Mouse (Mus musculus): ENCODE measurements at regions not wholly inside any gene's neighbourhood (a gene's known extent, or its start where the extent isn't known, plus 50 kb on each side); places are given as distances from the start of the nearest gene placed in this dataset.

DNA sequence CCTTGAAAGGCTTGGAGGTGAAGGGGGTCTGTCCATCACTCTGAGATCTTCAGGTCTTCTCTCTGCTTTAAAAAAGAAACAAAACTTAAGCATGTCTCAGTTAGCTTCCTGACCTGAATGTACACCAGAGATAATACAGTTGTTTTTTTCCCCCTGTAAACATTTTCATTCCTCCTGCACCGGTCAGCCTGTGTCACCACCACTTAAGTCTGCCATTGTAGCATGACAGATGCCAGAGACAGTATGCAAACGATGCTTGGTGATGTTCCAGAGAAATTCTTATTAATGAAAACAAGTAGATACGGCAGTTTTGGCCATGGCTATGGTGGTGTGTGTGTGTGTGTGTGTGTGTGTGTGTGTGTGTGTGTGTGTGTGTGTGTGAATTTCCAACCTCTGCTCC, 144.8 kb upstream of the Mphosph6 start:
- no peak overlapping the region for H3K4me2 ChIP-seq (ENCODE audit: low read depth)
- TF ChIP-seq POLR2AphosphoS2 (IDR thresholded peaks at IDR 0.05; ENCODE audit: insufficient read length, low read depth) = no peak
- no peak for TF ChIP-seq E2F4 (IDR thresholded peaks at IDR 0.05; ENCODE audit: insufficient read depth)
- TF ChIP-seq MYOD1 (IDR thresholded peaks at IDR 0.05; ENCODE audit: control insufficient read depth in 1 of 3, insufficient read length in 2 of 3, low read depth in 2 of 3) = no peak
- TF ChIP-seq POLR2A (IDR thresholded peaks at IDR 0.05; ENCODE audit: insufficient read length, low read depth) = no peak
- no peak for TF ChIP-seq CEBPB (IDR thresholded peaks at IDR 0.05; ENCODE audit: insufficient read depth, poor library complexity, severe bottlenecking)
- no peak for TF ChIP-seq MAX (IDR thresholded peaks at IDR 0.05; ENCODE audit: low read depth)
- H3K4me3 ChIP-seq = no peak overlapping the region
- H3K79me2 ChIP-seq (ENCODE audit: control insufficient read depth, insufficient read depth) = no peaks in the 10 kb centered on the region
- H3ac ChIP-seq (ENCODE audit: control insufficient read depth, insufficient read length) = no peak overlapping the region
- H3K36me3 ChIP-seq (ENCODE audit: control insufficient read depth, insufficient read depth) = no peaks in the 10 kb centered on the region
- no peaks in the 10 kb centered on the region for H3K27me3 ChIP-seq (ENCODE audit: control insufficient read depth, insufficient read depth, insufficient read length)

DNA sequence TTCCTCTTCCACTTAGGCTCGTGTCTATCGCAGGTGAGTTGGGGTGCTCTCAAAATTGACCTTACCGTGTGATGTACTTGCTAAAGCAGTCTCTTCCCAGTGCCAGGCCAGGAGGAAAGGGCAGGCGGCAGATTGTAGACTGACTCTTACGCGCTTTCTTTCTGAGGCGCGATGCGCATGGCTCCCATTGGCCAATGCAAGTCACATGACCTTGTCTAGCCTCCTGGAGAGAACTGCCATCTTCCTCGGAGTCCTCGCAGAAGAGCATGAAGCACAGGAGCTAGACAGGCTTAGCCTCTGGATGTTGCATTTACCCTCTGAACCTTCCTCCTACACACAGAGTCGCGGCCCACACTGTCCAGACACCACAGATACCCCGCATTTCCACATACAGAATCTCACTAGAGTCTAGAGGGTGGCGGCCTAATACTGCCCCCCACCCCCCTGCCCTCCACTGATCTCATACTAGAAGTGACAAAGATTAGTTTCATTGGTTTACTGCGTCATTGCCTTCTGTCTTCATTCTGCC, 132.9 kb upstream of the Mphosph6 start:
- H3K36me3 ChIP-seq (ENCODE audit: control insufficient read depth, insufficient read depth) = no peaks in the 10 kb centered on the region
- H3K4me3 ChIP-seq = no peak overlapping the region
- no peaks in the 10 kb centered on the region for H3K79me2 ChIP-seq (ENCODE audit: control insufficient read depth, insufficient read depth)
- no peak overlapping the region for H3ac ChIP-seq (ENCODE audit: control insufficient read depth, insufficient read length)
- no peak for TF ChIP-seq MYOG (IDR thresholded peaks at IDR 0.05; ENCODE audit: control insufficient read depth in 1 of 3, insufficient read depth in 1 of 3, insufficient read length in 2 of 3, low read depth in 2 of 3)
- no peak for TF ChIP-seq MAX (IDR thresholded peaks at IDR 0.05; ENCODE audit: low read depth)
- TF ChIP-seq USF1 (IDR thresholded peaks at IDR 0.05; ENCODE audit: low read depth) = no peak
- TF ChIP-seq SRF (IDR thresholded peaks at IDR 0.05; ENCODE audit: control insufficient read depth, insufficient read length, low read depth) = no peak
- TF ChIP-seq POLR2AphosphoS2 (IDR thresholded peaks at IDR 0.05; ENCODE audit: insufficient read length, low read depth) = no peak
- no peak for TF ChIP-seq REST (IDR thresholded peaks at IDR 0.05; ENCODE audit: insufficient read depth, insufficient read length)
- no peak for TF ChIP-seq E2F4 (IDR thresholded peaks at IDR 0.05; ENCODE audit: insufficient read depth)
- TF ChIP-seq TCF12 (IDR thresholded peaks at IDR 0.05; ENCODE audit: insufficient read depth, poor library complexity, severe bottlenecking) = no peak
- no peak for TF ChIP-seq MYOD1 (IDR thresholded peaks at IDR 0.05; ENCODE audit: control insufficient read depth in 1 of 3, insufficient read length in 2 of 3, low read depth in 2 of 3)
- TF ChIP-seq POLR2A (IDR thresholded peaks at IDR 0.05; ENCODE audit: insufficient read length, low read depth) = no peak
- no peak for TF ChIP-seq CEBPB (IDR thresholded peaks at IDR 0.05; ENCODE audit: insufficient read depth, poor library complexity, severe bottlenecking)
- no peak for TF ChIP-seq TCF3 (IDR thresholded peaks at IDR 0.05; ENCODE audit: insufficient read length, low read depth)
- H3K27me3 ChIP-seq (ENCODE audit: control insufficient read depth, insufficient read depth, insufficient read length) = peaks cover 3% of the 10 kb centered on the region
- H3K4me2 ChIP-seq (ENCODE audit: low read depth) = no peak overlapping the region

DNA sequence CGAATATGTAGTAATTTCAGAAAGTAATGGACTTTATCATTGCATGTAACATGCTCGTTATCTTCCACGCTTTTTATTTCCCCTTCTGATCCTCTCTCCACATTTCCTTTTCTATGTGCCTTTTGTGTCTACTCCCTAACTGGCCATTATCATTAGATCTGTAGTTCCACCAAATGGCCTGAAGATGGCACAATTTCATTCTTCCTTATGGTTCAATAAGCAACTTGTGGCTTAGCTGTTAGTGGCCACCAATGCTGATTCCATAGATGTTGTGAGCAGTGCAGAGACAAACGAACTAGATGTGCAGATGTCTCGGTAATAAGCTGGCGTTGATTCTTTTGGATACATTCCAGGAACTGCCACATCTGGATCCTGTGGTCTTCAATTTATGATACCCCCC, 128.9 kb upstream of the Mphosph6 start:
- no peak for TF ChIP-seq MYOG (IDR thresholded peaks at IDR 0.05; ENCODE audit: control insufficient read depth in 1 of 3, insufficient read depth in 1 of 3, insufficient read length in 2 of 3, low read depth in 2 of 3)
- Histone ChIP-seq H3ac (ENCODE audit: control insufficient read depth, insufficient read length) (no peak overlapping the region), H3K79me2 (ENCODE audit: control insufficient read depth, insufficient read depth) (no peaks in the 10 kb centered on the region), H3K4me3 (no peak overlapping the region), H3K36me3 (ENCODE audit: control insufficient read depth, insufficient read depth) (no peaks in the 10 kb centered on the region), H3K4me2 (ENCODE audit: low read depth) (no peak overlapping the region), H3K27me3 (ENCODE audit: control insufficient read depth, insufficient read depth, insufficient read length) (peaks cover 11% of the 10 kb centered on the region)

DNA sequence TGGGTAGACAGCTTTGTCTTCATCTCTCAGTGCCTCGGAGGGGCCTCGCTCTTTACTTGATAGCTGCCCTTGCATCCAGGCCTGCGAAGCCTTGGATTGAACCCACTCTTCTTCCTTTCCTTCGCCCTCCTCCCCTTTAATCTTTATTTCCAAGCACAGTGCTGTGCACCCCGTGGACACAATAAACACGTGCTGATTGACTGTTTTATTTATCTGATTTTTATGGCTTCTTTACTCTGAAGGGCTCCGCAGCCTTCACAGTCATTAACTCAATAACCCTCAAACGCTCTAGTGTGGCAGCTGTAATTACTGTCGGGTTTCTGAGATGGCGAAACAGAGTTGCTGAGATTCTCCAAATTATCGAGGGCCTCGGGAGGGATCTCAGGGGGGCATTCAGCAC, 127.9 kb upstream of the Mphosph6 start:
- no peak for TF ChIP-seq MYOG (IDR thresholded peaks at IDR 0.05; ENCODE audit: control insufficient read depth in 1 of 3, insufficient read depth in 1 of 3, insufficient read length in 2 of 3, low read depth in 2 of 3)
- TF ChIP-seq E2F4 (IDR thresholded peaks at IDR 0.05; ENCODE audit: insufficient read depth) = no peak
- no peak for TF ChIP-seq CEBPB (IDR thresholded peaks at IDR 0.05; ENCODE audit: insufficient read depth, poor library complexity, severe bottlenecking)
- no peak for TF ChIP-seq REST (IDR thresholded peaks at IDR 0.05; ENCODE audit: insufficient read depth, insufficient read length)
- no peak for TF ChIP-seq POLR2A (IDR thresholded peaks at IDR 0.05; ENCODE audit: insufficient read length, low read depth)
- TF ChIP-seq MYOD1 (IDR thresholded peaks at IDR 0.05; ENCODE audit: control insufficient read depth in 1 of 3, insufficient read length in 2 of 3, low read depth in 2 of 3) = no peak
- no peak for TF ChIP-seq MAX (IDR thresholded peaks at IDR 0.05; ENCODE audit: low read depth)
- TF ChIP-seq POLR2AphosphoS2 (IDR thresholded peaks at IDR 0.05; ENCODE audit: insufficient read length, low read depth) = no peak
- TF ChIP-seq TCF12 (IDR thresholded peaks at IDR 0.05; ENCODE audit: insufficient read depth, poor library complexity, severe bottlenecking) = no peak
- no peak for TF ChIP-seq TCF3 (IDR thresholded peaks at IDR 0.05; ENCODE audit: insufficient read length, low read depth)
- no peak for TF ChIP-seq USF1 (IDR thresholded peaks at IDR 0.05; ENCODE audit: low read depth)
- TF ChIP-seq SRF (IDR thresholded peaks at IDR 0.05; ENCODE audit: control insufficient read depth, insufficient read length, low read depth) = no peak
- H3ac ChIP-seq (ENCODE audit: control insufficient read depth, insufficient read length) = no peak overlapping the region
- H3K4me3 ChIP-seq = no peak overlapping the region
- no peak overlapping the region for H3K4me2 ChIP-seq (ENCODE audit: low read depth)
- peaks cover 11% of the 10 kb centered on the region for H3K27me3 ChIP-seq (ENCODE audit: control insufficient read depth, insufficient read depth, insufficient read length)
- H3K36me3 ChIP-seq (ENCODE audit: control insufficient read depth, insufficient read depth) = no peaks in the 10 kb centered on the region
- H3K79me2 ChIP-seq (ENCODE audit: control insufficient read depth, insufficient read depth) = no peaks in the 10 kb centered on the region

DNA sequence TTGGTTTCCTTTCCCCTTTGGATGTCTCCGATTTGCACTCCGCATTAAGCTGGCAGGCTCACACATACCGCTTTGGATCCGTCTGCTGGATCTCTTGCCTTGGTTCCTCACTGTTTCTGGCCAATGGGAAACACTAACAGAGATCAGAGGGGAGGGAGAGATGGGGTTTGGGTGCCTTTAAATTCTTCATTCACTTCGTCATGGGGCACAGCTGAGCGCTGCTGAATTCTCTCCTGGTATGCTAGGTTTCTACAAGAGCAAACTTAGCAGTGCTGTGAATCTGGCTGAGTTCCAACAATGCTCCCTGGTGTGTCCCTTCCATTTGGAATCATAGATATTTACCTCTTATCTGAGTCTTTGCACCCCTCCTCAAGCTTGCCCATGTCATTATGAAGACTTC, 121.6 kb upstream of the Mphosph6 start:
- Histone ChIP-seq H3K36me3 (ENCODE audit: control insufficient read depth, insufficient read depth) (no peaks in the 10 kb centered on the region), H3ac (ENCODE audit: control insufficient read depth, insufficient read length) (no peak overlapping the region), H3K27me3 (ENCODE audit: control insufficient read depth, insufficient read depth, insufficient read length) (peaks cover 4% of the 10 kb centered on the region), H3K4me3 (no peak overlapping the region), H3K4me2 (ENCODE audit: low read depth) (no peak overlapping the region), H3K79me2 (ENCODE audit: control insufficient read depth, insufficient read depth) (no peaks in the 10 kb centered on the region)
- TF ChIP-seq MYOD1 (IDR thresholded peaks at IDR 0.05; ENCODE audit: control insufficient read depth in 1 of 3, insufficient read length in 2 of 3, low read depth in 2 of 3) (no peak), MAX (IDR thresholded peaks at IDR 0.05; ENCODE audit: low read depth) (no peak), CEBPB (IDR thresholded peaks at IDR 0.05; ENCODE audit: insufficient read depth, poor library complexity, severe bottlenecking) (no peak), REST (IDR thresholded peaks at IDR 0.05; ENCODE audit: insufficient read depth, insufficient read length) (no peak), TCF12 (IDR thresholded peaks at IDR 0.05; ENCODE audit: insufficient read depth, poor library complexity, severe bottlenecking) (no peak), MYOG (IDR thresholded peaks at IDR 0.05; ENCODE audit: control insufficient read depth in 1 of 3, insufficient read depth in 1 of 3, insufficient read length in 2 of 3, low read depth in 2 of 3) (no peak), TCF3 (IDR thresholded peaks at IDR 0.05; ENCODE audit: insufficient read length, low read depth) (no peak), E2F4 (IDR thresholded peaks at IDR 0.05; ENCODE audit: insufficient read depth) (no peak), SRF (IDR thresholded peaks at IDR 0.05; ENCODE audit: control insufficient read depth, insufficient read length, low read depth) (no peak), POLR2A (IDR thresholded peaks at IDR 0.05; ENCODE audit: insufficient read length, low read depth) (no peak), USF1 (IDR thresholded peaks at IDR 0.05; ENCODE audit: low read depth) (no peak), POLR2AphosphoS2 (IDR thresholded peaks at IDR 0.05; ENCODE audit: insufficient read length, low read depth) (no peak)

Measured in myocyte (in vitro differentiated cells).